Mouse (Mus musculus): ENCODE measurements at regions not wholly inside any gene's neighbourhood (a gene's known extent, or its start where the extent isn't known, plus 50 kb on each side); places are given as distances from the start of the nearest gene placed in this dataset.

DNA sequence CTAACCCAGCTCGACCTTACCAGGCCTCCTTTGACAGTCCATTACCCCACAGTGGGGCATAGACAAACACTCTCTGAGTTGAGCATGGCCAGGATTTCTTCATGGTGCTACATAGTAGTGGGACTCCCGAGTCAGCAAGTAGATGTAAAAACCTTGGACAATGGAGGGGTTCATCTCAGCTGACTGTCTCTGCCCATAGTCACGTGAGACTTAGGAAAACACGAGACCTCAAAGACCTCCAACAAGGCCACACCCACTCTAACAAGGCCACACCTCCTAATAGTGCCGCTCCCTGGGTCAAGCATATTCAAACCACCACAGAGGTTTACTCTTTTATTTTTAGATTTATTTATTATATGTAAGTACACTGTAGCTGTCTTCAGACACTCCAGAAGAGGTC lies 52.5 kb upstream of the Cldn24 start:
- DNase-seq (ENCODE audit: low spot score in 2 of 2) = no peak

GRCm38 (mm10) chr8:47768751-47769150 lies 53.2 kb upstream of the Cldn24 start:
- no peak for DNase-seq (ENCODE audit: low spot score in 2 of 2)

DNA sequence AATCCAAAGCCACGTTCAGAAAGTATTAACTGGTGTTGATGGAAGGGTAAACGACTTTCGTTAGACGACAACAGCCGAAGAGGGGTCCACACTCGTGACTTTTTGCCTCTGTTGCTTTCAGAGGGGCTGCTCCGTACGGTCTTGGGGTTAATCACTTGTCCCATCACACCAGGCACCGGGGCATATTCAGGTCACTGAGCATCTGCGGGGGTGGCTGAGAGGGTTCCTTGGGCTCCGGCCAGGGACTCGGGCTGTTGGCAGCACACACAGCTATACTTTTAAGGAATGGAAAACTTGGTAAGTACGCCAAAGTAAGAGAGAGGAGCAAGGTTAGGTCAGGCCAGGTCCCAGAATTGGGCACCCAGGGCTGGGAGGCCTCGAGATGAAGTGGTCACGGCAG lies 50.7 kb upstream of the Cdkn2aip start:
- DNase-seq (ENCODE audit: low spot score in 2 of 2) = peak; percentile 47 to 58

- no peak for DNase-seq (ENCODE audit: low spot score in 2 of 2)
Observed at GRCm38 (mm10) chr8:47764068-47764467, 50.3 kb upstream of the Cdkn2aip start.
